Mouse (Mus musculus) monocyte, adult 2 months (primary cell): ENCODE measurements around the gene Spns2.
"Not testable (repeated sequence)": the region's sequence is repeated elsewhere in the genome, so short reads cannot be mapped to it uniquely, and the experiment has no call there.

Experiments
- DNase-seq, 2 experiments: peaks; one replicate each; pipeline ENCODE4 v3.0.0; 2022; ENCODE audit warnings: low spot score in 2 of 2, low read depth in 1 of 2

Gene Spns2

GRCm38 (mm10) chr11:72440597-72440964 lies 49.1 kb downstream of the Spns2 start:
- not testable (repeated sequence) for DNase-seq

- DNase-seq, result no peak
Observed at GRCm38 (mm10) chr11:72438411-72438810, 51.3 kb downstream of the Spns2 start.

GRCm38 (mm10) chr11:72436756-72437650 lies 52.7 kb downstream of the Spns2 start:
- no peak for DNase-seq

- no peak for DNase-seq
Observed at GRCm38 (mm10) chr11:72436271-72436670, 53.4 kb downstream of the Spns2 start.

GRCm38 (mm10) chr11:72435694-72436045 lies 54.0 kb downstream of the Spns2 start:
- no peak for DNase-seq

GRCm38 (mm10) chr11:72434963-72435693 lies 54.6 kb downstream of the Spns2 start, which contains the start of gene Ggt6:
Ggt6 (plus strand) TSS chr11:72435526.
- DNase-seq, result no peak

GRCm38 (mm10) chr11:72430311-72431068 lies 59.2 kb downstream of the Spns2 start:
- DNase-seq, result not testable (repeated sequence)

- peak; percentile 64 to 79 for DNase-seq
Observed at GRCm38 (mm10) chr11:72429288-72429690, 60.4 kb downstream of the Spns2 start.

- DNase-seq, result peak; percentile 31 to 52
Observed at GRCm38 (mm10) chr11:72428694-72429093, 61.0 kb downstream of the Spns2 start.

GRCm38 (mm10) chr11:72426884-72427283 lies 62.8 kb downstream of the Spns2 start:
- no peak for DNase-seq

GRCm38 (mm10) chr11:72425201-72425600 lies 64.5 kb downstream of the Spns2 start:
- no peak for DNase-seq

GRCm38 (mm10) chr11:72423686-72424085 lies 66.0 kb downstream of the Spns2 start:
- no peak for DNase-seq

GRCm38 (mm10) chr11:72421518-72422278 lies 68.0 kb downstream of the Spns2 start:
- no peak for DNase-seq

GRCm38 (mm10) chr11:72420460-72421122 lies 69.1 kb downstream of the Spns2 start:
- DNase-seq, result no peak

- no peak for DNase-seq
Observed at GRCm38 (mm10) chr11:72419006-72419405, 70.7 kb downstream of the Spns2 start.

- DNase-seq, result no peak
Observed at GRCm38 (mm10) chr11:72418227-72418626, 71.5 kb downstream of the Spns2 start.

- no peak for DNase-seq
Observed at GRCm38 (mm10) chr11:72417376-72417775, 72.3 kb downstream of the Spns2 start.

- DNase-seq, result no peak
Observed at GRCm38 (mm10) chr11:72416666-72417065, 73.0 kb downstream of the Spns2 start.

- no peak for DNase-seq
Observed at GRCm38 (mm10) chr11:72415155-72415554, 74.5 kb downstream of the Spns2 start.

GRCm38 (mm10) chr11:72413601-72414190 lies 76.0 kb downstream of the Spns2 start:
- DNase-seq, result no peak
